Mouse (Mus musculus) CD8-positive naive resting alpha-beta T cell, adult 2 months (primary cell): ENCODE results near the gene Gbgt1.
"Not testable (repeated sequence)": the region's sequence is repeated elsewhere in the genome, so short reads cannot be mapped to it uniquely, and the experiment has no call there.

Experiments used
- DNase-seq, 2 experiments: peaks; one replicate each; pipeline ENCODE4 v3.0.0; 2022; ENCODE audit warnings: low read depth in 2 of 2, low spot score in 2 of 2

Gene Gbgt1

DNA sequence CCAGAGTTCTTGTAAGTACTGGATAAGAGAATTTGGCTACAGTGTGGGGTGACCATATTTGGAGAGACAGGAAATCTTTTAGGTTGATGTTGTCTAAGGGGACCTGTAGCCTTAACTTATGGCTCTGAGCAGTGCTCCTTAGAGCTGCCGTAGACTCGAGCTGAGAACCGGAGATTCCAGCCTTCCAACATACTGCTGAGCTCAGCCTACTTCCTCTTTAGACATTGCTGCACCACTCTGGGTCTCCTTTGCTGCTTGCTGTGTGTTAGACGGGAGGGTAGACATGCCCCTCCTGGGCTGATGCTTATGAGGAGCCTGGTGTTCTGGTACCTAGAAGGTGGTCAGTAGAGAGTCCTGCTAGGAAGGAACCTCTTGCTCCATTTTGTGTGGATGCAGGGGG lies 1.7 kb downstream of the Gbgt1 start:
- no peak for DNase-seq

DNA sequence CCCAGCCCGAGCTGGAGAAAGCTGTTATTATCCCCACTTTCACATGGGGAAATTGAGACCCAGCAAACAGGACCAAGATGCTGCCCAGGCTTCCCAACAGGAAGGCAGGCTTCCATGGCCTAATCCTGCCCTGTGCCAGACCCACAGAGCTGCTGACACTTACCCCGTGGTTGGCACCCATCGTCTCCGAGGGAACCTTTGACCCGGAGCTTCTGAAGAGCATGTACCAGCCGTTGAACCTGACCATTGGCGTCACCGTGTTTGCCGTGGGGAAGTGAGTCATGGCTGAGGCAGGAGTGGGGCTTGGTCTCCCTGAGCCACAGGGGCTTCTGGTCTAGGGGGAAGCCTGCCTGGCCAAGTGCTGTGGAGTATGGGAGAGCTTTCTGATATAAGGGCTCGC lies 6.3 kb downstream of the Gbgt1 start:
- DNase-seq, result no peak

- no peak for DNase-seq
These were observed 8.0 kb downstream of the Gbgt1 start for GRCm38 (mm10) chr2:28504676-28505075.

DNA sequence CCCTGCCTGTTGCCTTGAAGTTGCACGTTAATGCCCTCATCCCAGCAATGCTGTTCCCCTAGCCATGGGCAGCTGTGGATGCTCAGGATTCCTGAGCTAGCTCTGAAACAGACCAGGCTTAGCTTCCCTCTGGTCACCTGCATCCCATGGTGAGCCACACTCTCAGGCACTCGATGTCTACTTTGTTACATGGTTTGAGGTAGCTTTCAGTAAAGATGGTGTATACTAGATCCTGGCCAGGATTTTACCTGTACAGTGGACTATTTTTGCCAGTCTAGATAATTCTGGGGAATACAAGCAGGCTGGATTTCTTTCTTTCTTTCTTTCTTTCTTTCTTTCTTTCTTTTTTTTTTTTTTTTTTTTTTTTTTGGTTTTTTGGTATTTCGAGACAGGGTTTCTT lies 9.1 kb downstream of the Gbgt1 start, which contains the start of gene Gm10134:
Gene Gm10134 (plus strand): TSS at position 301 of the 400 bp plus-strand sequence.
- DNase-seq, result no peak

GRCm38 (mm10) chr2:28506291-28506690 lies 9.6 kb downstream of the Gbgt1 start:
- no peak for DNase-seq

DNA sequence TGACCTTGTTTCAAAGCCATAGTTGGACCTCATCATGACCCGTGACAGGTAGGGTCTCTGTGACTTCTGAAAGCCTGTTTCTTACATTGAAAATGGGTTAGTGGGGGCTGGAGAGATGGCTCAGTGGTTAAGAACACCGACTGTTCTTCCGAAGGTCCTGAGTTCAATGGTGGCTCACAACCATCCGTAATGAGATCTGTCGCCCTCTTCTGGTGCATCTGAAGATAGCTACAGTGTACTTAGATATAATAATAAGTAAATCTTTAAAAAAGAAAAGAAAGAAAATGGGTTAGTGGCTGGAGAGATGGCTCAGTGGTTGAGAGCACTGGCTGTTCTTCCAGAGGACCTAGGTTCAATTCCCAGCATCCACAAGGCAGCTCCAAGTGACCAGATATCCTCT lies 14.9 kb downstream of the Gbgt1 start:
- not testable (repeated sequence) for DNase-seq

- DNase-seq, result no peak
These were observed 16.2 kb downstream of the Gbgt1 start, which contains the start of gene Ralgds for GRCm38 (mm10) chr2:28512798-28513401. Gene Ralgds (plus strand): TSS chr2:28513125.

DNA sequence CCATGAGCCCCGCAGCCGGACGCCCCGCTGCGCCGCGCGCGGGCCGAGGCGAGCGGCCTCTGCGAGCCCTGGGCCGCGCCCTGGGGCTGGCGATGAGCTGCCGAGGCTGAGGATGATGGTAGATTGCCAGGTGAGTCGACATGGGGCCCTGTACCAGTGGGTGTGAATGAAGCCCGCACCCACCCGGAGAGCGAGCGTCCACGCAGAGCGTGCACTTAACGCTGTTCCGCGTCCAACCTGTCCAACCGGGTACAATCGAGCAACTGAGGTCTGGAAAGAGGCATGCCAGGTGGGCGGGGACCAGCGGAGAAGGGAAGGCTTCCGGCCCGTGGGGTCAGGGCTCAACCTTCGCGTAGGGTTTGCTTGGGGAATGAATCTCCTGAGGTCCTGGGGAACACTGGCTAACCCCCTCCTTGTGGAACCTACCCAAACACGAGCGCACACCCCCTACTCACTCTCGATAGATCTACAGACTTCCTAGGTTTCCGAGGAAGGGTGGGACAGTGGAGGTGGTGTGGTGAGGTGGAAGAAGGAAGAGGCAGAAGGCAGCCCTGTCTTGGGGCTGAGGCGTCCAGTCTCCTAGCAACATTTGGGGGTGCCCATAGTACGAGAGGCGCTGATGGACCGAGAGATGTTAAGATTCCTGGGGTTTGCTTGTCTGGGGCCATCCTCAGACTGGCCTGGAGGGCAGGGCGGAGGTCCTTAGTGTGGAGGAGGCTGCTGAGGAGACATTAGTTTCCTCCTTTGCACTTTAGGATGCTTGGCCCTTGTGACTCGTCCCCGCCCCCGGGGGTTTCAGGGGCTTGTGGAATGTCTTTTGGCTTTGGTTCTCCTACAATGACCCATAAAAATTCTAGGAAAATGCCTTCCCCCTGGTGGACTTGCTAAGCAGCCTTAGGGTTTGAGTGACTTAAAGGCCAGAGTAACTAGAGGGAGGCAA lies 17.0 kb downstream of the Gbgt1 start:
- DNase-seq, result no peak

- peak; percentile 93 to 94 for DNase-seq
These were observed 17.8 kb downstream of the Gbgt1 start for GRCm38 (mm10) chr2:28514489-28514888.

DNA sequence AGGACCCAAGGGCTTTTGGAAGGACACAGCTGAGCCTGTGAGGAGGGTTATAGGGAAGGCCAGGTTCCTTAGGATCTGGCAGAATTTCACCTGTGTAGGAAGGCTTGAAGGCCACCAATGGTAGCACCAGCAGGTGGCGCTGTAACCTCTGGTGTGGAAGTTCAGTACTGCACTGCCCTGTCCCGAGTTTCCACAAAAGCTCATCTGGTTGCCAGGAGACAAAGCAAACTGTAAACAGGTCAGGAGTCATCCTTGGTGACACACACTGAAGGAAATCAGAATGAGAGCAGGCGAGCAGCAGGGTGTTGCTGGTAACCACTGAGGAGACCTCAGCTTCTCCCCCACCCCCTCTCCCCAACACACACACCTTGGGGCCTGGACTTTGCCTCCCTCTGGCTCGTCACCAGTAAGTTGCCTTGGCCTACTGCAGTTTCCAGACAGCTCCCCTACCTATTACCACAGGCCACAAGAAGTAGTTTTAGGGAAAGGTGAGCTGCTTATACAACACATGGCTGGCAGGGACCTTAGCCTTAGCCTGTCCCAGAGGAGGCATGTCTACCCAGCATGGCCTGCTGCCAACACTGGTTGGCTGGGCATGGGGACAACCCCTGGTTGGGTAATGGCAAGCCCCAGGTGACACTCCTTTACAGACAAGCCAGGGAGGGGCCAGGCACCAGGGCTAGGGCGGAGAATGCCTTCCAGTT lies 20.7 kb downstream of the Gbgt1 start:
- peak; percentile 81 to 83 for DNase-seq

GRCm38 (mm10) chr2:28518231-28518630 lies 21.5 kb downstream of the Gbgt1 start:
- peak; percentile 54 to 61 for DNase-seq

GRCm38 (mm10) chr2:28520581-28520980 lies 23.9 kb downstream of the Gbgt1 start:
- DNase-seq, result no peak

DNA sequence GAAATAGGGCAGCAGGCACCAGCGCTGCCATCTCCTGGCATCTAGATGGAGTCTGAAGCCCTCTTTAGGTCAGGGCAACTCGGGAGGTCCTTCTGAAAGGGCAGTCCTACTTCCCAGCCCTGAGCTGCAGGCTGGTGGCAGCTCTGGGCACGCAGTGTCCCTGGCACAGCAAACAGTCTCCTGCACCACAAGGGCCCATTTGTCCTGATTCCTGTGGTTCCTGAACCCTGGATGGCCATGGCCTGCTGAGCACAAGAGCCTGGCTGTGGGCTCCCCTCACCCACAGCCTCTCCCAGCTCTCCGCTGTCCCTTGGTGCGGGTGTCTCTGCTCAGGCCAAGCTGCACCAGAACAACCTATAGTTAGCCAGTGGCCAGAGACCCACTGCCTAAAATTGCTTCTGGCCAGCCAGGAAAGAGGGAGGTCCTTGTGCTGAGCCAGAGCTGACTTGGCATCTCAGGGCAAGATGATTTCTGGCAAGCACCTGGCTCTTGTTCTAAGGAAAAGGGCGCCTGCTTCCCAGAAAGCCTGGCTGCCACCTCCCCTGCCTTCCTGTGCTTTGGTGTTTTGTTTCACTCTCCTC lies 25.0 kb downstream of the Gbgt1 start:
- DNase-seq, result no peak

GRCm38 (mm10) chr2:28522166-28522565 lies 25.5 kb downstream of the Gbgt1 start:
- no peak for DNase-seq

DNA sequence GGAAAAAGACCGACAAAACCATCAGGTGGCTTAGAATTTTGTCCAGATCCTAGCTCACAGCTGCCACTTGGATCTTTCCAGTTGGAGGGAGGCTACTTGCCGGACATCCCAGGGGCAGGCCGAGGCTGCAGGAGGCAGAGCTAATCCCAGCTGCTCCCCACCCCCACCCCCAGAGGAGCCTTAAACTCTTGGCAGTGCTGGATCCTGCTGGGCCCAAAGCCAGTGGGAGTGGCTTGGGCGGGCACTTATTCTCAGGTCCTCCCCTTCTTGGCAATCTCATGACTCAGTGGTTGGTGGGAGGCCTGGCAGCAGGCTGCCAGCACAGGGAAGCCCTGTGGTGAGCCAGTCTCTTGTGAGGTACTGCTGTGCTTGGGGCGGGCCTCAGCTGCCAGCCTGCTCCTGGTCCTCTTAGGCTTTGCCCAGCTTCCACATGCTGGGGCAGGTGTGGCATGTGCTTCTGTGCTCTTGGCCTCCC lies 27.0 kb downstream of the Gbgt1 start:
- DNase-seq, result no peak

GRCm38 (mm10) chr2:28524406-28524805 lies 27.7 kb downstream of the Gbgt1 start:
- DNase-seq, result no peak

GRCm38 (mm10) chr2:28525219-28525942 lies 28.7 kb downstream of the Gbgt1 start:
- DNase-seq, result no peak

DNA sequence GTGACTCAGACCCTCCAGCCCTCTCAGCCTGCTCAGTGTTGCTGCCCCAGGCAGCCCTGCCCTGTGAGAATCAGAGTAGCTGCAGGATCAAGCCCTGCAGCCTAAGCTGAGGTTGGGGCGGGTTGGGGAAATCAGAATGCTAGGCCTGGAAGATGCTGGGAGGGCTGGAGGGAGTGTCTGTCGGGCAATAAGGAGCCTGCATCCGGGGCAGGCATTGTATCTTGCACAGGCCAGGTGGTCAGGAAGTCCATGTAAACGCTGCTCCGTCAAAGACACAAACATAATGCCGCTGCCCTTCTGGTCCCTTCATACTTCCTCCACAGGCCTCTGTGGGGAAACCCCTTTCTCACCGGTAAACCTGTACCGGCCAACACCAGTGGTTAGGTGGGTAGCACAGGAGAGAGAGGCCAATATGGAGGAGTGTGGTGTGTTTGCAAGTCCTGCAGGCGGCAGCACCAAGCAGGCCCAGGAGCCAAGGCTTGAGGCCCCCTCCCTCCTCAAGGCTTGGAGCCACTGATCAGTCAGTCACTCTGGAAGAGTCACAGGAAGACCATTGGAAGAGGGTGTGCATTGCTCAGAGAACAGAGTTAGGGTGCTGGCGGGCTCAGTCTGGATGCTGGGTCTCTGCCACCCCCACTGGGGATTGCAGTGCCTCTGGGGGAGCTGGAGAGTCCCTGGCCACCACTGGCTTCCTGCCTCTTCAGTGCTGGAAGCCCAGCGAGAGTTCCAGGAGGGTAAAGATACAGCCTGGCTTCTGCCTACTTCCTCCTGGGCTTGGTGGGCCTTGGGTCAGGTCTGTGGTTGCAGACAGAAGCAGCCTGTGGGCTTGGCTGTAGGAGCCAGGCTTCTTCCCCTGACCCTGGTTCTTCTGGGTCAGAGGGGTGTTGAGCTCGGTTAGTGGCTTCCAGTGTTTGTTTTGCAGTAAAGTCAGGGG lies 29.5 kb downstream of the Gbgt1 start:
- DNase-seq, result peak in 1 of 2 experiments; percentile 26
